ENCODE assay signal across 8 mouse cellular contexts in the genomic region with DNA sequence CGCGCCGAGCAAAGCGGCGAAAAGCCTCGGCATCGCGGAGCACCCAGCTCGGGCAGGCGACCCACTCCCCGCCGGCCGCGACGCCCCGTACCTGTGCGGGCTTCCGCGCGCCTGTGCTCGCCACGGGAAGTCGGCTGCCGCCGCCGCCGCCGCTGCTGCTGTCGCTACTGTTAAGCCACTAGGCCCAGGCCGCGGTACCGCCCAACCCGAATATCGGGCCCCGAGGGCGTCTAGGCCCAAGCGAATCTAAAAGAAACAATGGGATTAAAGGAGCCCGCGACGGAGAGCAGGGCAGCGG. TPM values are rescaled to one million over a fixed set of nuclear protein-coding genes. Genes with fewer than 3 reads are reported as not detected.
DNase-seq lines count a peak whose midpoint lies in the region; ATAC-seq and TF ChIP-seq lines count a peak whose summit lies in the region.

No protein-coding gene starts in this region.

- no peak for TF ChIP-seq EP300 in CH12.LX (IDR thresholded peaks at IDR 0.05; ENCODE audit: low read length)

- no peak for DNase-seq in heart, embryonic 10.5 days (ENCODE audit: low spot score)
- no peak for DNase-seq in heart, postnatal 4 days
- DNase-seq in CH12.LX (ENCODE audit: extremely low read depth): no peak
- DNase-seq in ovary, postnatal 14 days (ENCODE audit: low spot score): no peak
- DNase-seq in MN1 (ENCODE audit: low spot score): no peak
- no peak for DNase-seq in thymus, adult 18-20 months

- H3K27ac ChIP-seq in heart, embryonic 10.5 days: peak overlapping the region; percentile 100
- peak overlapping the region; percentile 88 for H3K27ac ChIP-seq in CH12.LX (ENCODE audit: insufficient read depth, low read depth)
- peak overlapping the region; percentile 98 for H3K27ac ChIP-seq in forebrain, embryonic 13.5 days
- H3K27ac ChIP-seq in liver, embryonic 15.5 days (replicated peaks): peak overlapping the region; percentile 98

- no peak; the same call in 1 of the 2 replicates for ATAC-seq in forebrain, embryonic 13.5 days
- ATAC-seq in liver, embryonic 15.5 days (ENCODE audit: insufficient read depth): peak; percentile 49

- TF ChIP-seq RAD21 in CH12.LX (IDR thresholded peaks at IDR 0.05; ENCODE audit: low read depth, low read length): no peak

- no peak for TF ChIP-seq CTCF in CH12.LX (conservative IDR thresholded peaks at IDR 0.05 in 1 of 2, IDR thresholded peaks at IDR 0.05 in 1 of 2; ENCODE audit: low read depth in 2 of 2, low read length in 2 of 2)

- in situ Hi-C loops in CH12.LX (cut with MboI; ENCODE audit: low pct_ligation_motif_present, low pct_unique_long_range_greater_than_20kb, low sequenced_read_pairs): no loop called here

- peak overlapping the region; percentile 98 for H3K9ac ChIP-seq in CH12.LX (ENCODE audit: insufficient read depth, low read depth)
- H3K9ac ChIP-seq in forebrain, embryonic 13.5 days: peak overlapping the region; percentile 100
- peak overlapping the region; percentile 100 for H3K9ac ChIP-seq in liver, embryonic 15.5 days

- H3K9me3 ChIP-seq in heart, embryonic 10.5 days: no peaks in the 10 kb centered on the region
- H3K9me3 ChIP-seq in CH12.LX (replicated peaks; ENCODE audit: low read length): no peaks in the 10 kb centered on the region
- H3K9me3 ChIP-seq in forebrain, embryonic 13.5 days (replicated peaks): no peaks in the 10 kb centered on the region
- no peaks in the 10 kb centered on the region for H3K9me3 ChIP-seq in liver, embryonic 15.5 days (replicated peaks)

- peaks cover 39% of the 10 kb centered on the region for H3K36me3 ChIP-seq in heart, embryonic 10.5 days
- peaks cover 15 to 38% of the 10 kb centered on the region in 2 experiments for H3K36me3 ChIP-seq in CH12.LX (replicated peaks in 1 of 2; ENCODE audit: control insufficient read depth in 1 of 2, insufficient read depth in 1 of 2, low read length in 1 of 2)
- H3K36me3 ChIP-seq in forebrain, embryonic 13.5 days (ENCODE audit: poor library complexity, severe bottlenecking): peaks cover 31% of the 10 kb centered on the region
- peaks cover 36% of the 10 kb centered on the region for H3K36me3 ChIP-seq in liver, embryonic 15.5 days (replicated peaks)

- peaks cover 21% of the 10 kb centered on the region for H3K4me1 ChIP-seq in heart, embryonic 10.5 days
- peaks cover 0 to 35% of the 10 kb centered on the region in 2 experiments; a peak in 2 of 4 replicates for H3K4me1 ChIP-seq in CH12.LX (ENCODE audit: control insufficient read depth in 1 of 2, insufficient read depth in 2 of 2)
- peaks cover 37% of the 10 kb centered on the region for H3K4me1 ChIP-seq in forebrain, embryonic 13.5 days
- H3K4me1 ChIP-seq in liver, embryonic 15.5 days (replicated peaks): peaks cover 33% of the 10 kb centered on the region

- no peaks in the 10 kb centered on the region for H3K27me3 ChIP-seq in heart, embryonic 10.5 days (ENCODE audit: insufficient read depth, poor library complexity, severe bottlenecking)
- H3K27me3 ChIP-seq in CH12.LX (replicated peaks): no peaks in the 10 kb centered on the region
- H3K27me3 ChIP-seq in forebrain, embryonic 13.5 days: no peaks in the 10 kb centered on the region
- no peaks in the 10 kb centered on the region for H3K27me3 ChIP-seq in liver, embryonic 15.5 days

- H3K4me3 ChIP-seq in heart, embryonic 10.5 days: peak overlapping the region; percentile 96
- H3K4me3 ChIP-seq in CH12.LX (replicated peaks in 1 of 3; ENCODE audit: low read depth in 2 of 3, low read length in 2 of 3, poor library complexity in 1 of 3): peak overlapping the region; percentile 61 to 94 (median 91)
- peak overlapping the region; percentile 100 for H3K4me3 ChIP-seq in forebrain, embryonic 13.5 days
- H3K4me3 ChIP-seq in liver, embryonic 15.5 days (replicated peaks): peak overlapping the region; percentile 98

- peaks cover 35% of the 10 kb centered on the region for H3K79me2 ChIP-seq in CH12.LX (replicated peaks; ENCODE audit: control insufficient read depth, extremely low read depth, insufficient read depth, poor library complexity, severe bottlenecking)

- dilution Hi-C loops in CH12.LX (cut with MboI; ENCODE audit: extremely low pct_ligation_motif_present, extremely low pct_unique_long_range_greater_than_20kb, low sequenced_read_pairs): no loop called here

- no peak overlapping the region for H3K4me2 ChIP-seq in CH12.LX (ENCODE audit: insufficient read depth, low read depth, poor library complexity, severe bottlenecking)
- peak overlapping the region; percentile 89 for H3K4me2 ChIP-seq in forebrain, embryonic 13.5 days
- peak overlapping the region; percentile 84 for H3K4me2 ChIP-seq in liver, embryonic 15.5 days

- WGBS in heart, embryonic 10.5 days: under 1% methylated on average over 41 of the region's 41 CpGs
- WGBS in forebrain, embryonic 13.5 days: 0% methylated on average over 40 of the region's 41 CpGs
- 0% methylated on average over 33 of the region's 41 CpGs for WGBS in liver, embryonic 15.5 days (ENCODE audit: insufficient replicate concordance)

- TF ChIP-seq POLR2A in CH12.LX (IDR thresholded peaks at IDR 0.05; ENCODE audit: low read depth, low read length): no peak

TF ChIP-seq in CH12.LX, 34 proteins besides CTCF, POLR2A, EP300 and RAD21:
- TF ChIP-seq GABPA (IDR thresholded peaks at IDR 0.05; ENCODE audit: insufficient replicate concordance, low read depth, low read length): no peak
- TF ChIP-seq ETS1 (conservative IDR thresholded peaks at IDR 0.05; ENCODE audit: low read depth, low read length): no peak
- no peak for TF ChIP-seq USF1 (IDR thresholded peaks at IDR 0.05; ENCODE audit: low read depth, low read length)
- no peak for TF ChIP-seq ZMIZ1 (IDR thresholded peaks at IDR 0.05; ENCODE audit: low read depth, low read length)
- TF ChIP-seq ZKSCAN1 (IDR thresholded peaks at IDR 0.05; ENCODE audit: borderline replicate concordance, low read depth, low read length): no peak
- no peak for TF ChIP-seq MAZ (IDR thresholded peaks at IDR 0.05; ENCODE audit: low read depth, low read length)
- TF ChIP-seq E2F4 (IDR thresholded peaks at IDR 0.05; ENCODE audit: insufficient replicate concordance, low read depth, low read length): no peak
- TF ChIP-seq ZC3H11A (IDR thresholded peaks at IDR 0.05; ENCODE audit: low read depth, low read length): no peak
- TF ChIP-seq NRF1 (IDR thresholded peaks at IDR 0.05; ENCODE audit: low read depth, low read length): no peak
- TF ChIP-seq ELF1 (IDR thresholded peaks at IDR 0.05; ENCODE audit: low read depth, low read length): no peak
- no peak for TF ChIP-seq TCF12 (IDR thresholded peaks at IDR 0.05; ENCODE audit: low read depth, low read length)
- TF ChIP-seq MYC (IDR thresholded peaks at IDR 0.05; ENCODE audit: low read depth, low read length): no peak
- no peak for TF ChIP-seq RCOR1 (conservative IDR thresholded peaks at IDR 0.05; ENCODE audit: low read depth, low read length)
- no peak for TF ChIP-seq MXI1 (IDR thresholded peaks at IDR 0.05; ENCODE audit: low read depth, low read length)
- TF ChIP-seq POLR2AphosphoS2 (IDR thresholded peaks at IDR 0.05; ENCODE audit: low read depth, low read length): no peak
- TF ChIP-seq UBTF (IDR thresholded peaks at IDR 0.05; ENCODE audit: low read depth, low read length): no peak

RNA-seq across cellular contexts. Expression of gene Rbm39, which starts 0.3 kb away (rescaled TPM):
- polyA plus RNA-seq in heart, embryonic 10.5 days (2016; fragmentation: Nextera tagmentation; extraction: Ambion mirVana): 384 and 469 TPM in 2 replicates
- 100 to 1,000 TPM; 264 to 286 TPM for total RNA-seq in heart, postnatal 4 days (2021)
- total RNA-seq in CH12.LX (2012; rRNA removed) (212 and 232 TPM in 2 replicates), CH12.LX (2014; rRNA removed) (417 and 491 TPM in 2 replicates)
- 376 and 400 TPM in 2 replicates for polyA plus RNA-seq in CH12.LX (2012; ENCODE audit: insufficient read length, low read depth)
- 686 and 711 TPM in 2 replicates for polyA plus RNA-seq in forebrain, embryonic 13.5 days (2015; fragmentation: Nextera tagmentation; extraction: Ambion mirVana)
- polyA plus RNA-seq in liver, embryonic 15.5 days (2015; fragmentation: Nextera tagmentation; extraction: Ambion mirVana): 207 and 223 TPM in 2 replicates

RNA-seq across cellular contexts. Expression of gene Phf20, which starts 16.5 kb away (rescaled TPM):
- 45.5 and 51.6 TPM in 2 replicates for polyA plus RNA-seq in heart, embryonic 10.5 days (2016; fragmentation: Nextera tagmentation; extraction: Ambion mirVana)
- total RNA-seq in heart, postnatal 4 days (2021): 10 to 100 TPM; 20.5 to 21.3 TPM
- total RNA-seq in CH12.LX (2012; rRNA removed) (15.2 and 17.6 TPM in 2 replicates), CH12.LX (2014; rRNA removed) (11.7 and 14.4 TPM in 2 replicates)
- polyA plus RNA-seq in CH12.LX (2012; ENCODE audit: insufficient read length, low read depth): 13.3 and 18.4 TPM in 2 replicates
- polyA plus RNA-seq in forebrain, embryonic 13.5 days (2015; fragmentation: Nextera tagmentation; extraction: Ambion mirVana): 130 and 133 TPM in 2 replicates
- polyA plus RNA-seq in liver, embryonic 15.5 days (2015; fragmentation: Nextera tagmentation; extraction: Ambion mirVana): 10.8 and 14.7 TPM in 2 replicates

RNA-seq across cellular contexts. Expression of gene Nfs1, which starts 35.8 kb away (rescaled TPM):
- 54.5 and 65.2 TPM in 2 replicates for polyA plus RNA-seq in heart, embryonic 10.5 days (2016; fragmentation: Nextera tagmentation; extraction: Ambion mirVana)
- 10 to 100 TPM; 51.5 to 51.9 TPM for total RNA-seq in heart, postnatal 4 days (2021)
- total RNA-seq in CH12.LX (2012; rRNA removed): 58.6 and 60.6 TPM in 2 replicates
- 68.8 and 72.1 TPM in 2 replicates for total RNA-seq in CH12.LX (2014; rRNA removed)
- 49.2 and 51.3 TPM in 2 replicates for polyA plus RNA-seq in CH12.LX (2012; ENCODE audit: insufficient read length, low read depth)
- polyA plus RNA-seq in forebrain, embryonic 13.5 days (2015; fragmentation: Nextera tagmentation; extraction: Ambion mirVana): 36.7 and 38.8 TPM in 2 replicates
- polyA plus RNA-seq in liver, embryonic 15.5 days (2015; fragmentation: Nextera tagmentation; extraction: Ambion mirVana): 50.7 and 52.3 TPM in 2 replicates

RNA-seq across cellular contexts. Expression of gene Romo1, which starts 35.9 kb away (rescaled TPM):
- polyA plus RNA-seq in heart, embryonic 10.5 days (2016; fragmentation: Nextera tagmentation; extraction: Ambion mirVana): 431 and 437 TPM in 2 replicates
- total RNA-seq in heart, postnatal 4 days (2021): 100 to 1,000 TPM; 273 to 278 TPM
- total RNA-seq in CH12.LX (2012; rRNA removed) (292 and 319 TPM in 2 replicates), CH12.LX (2014; rRNA removed) (110 and 130 TPM in 2 replicates)
- polyA plus RNA-seq in CH12.LX (2012; ENCODE audit: insufficient read length, low read depth): 255 and 303 TPM in 2 replicates
- 389 and 451 TPM in 2 replicates for polyA plus RNA-seq in forebrain, embryonic 13.5 days (2015; fragmentation: Nextera tagmentation; extraction: Ambion mirVana)
- polyA plus RNA-seq in liver, embryonic 15.5 days (2015; fragmentation: Nextera tagmentation; extraction: Ambion mirVana): 159 and 192 TPM in 2 replicates

RNA-seq across cellular contexts. Expression of gene Gm28036, which starts 52.9 kb away (rescaled TPM):
- 12.4 and 18.4 TPM in 2 replicates for polyA plus RNA-seq in heart, embryonic 10.5 days (2016; fragmentation: Nextera tagmentation; extraction: Ambion mirVana)
- 10 to 100 TPM; 30.3 to 33.8 TPM for total RNA-seq in heart, postnatal 4 days (2021)
- total RNA-seq in CH12.LX (2012; rRNA removed) (14.7 and 18.8 TPM in 2 replicates), CH12.LX (2014; rRNA removed) (10.5 and 17.0 TPM in 2 replicates)
- 15.3 and 18.4 TPM in 2 replicates for polyA plus RNA-seq in CH12.LX (2012; ENCODE audit: insufficient read length, low read depth)
- polyA plus RNA-seq in forebrain, embryonic 13.5 days (2015; fragmentation: Nextera tagmentation; extraction: Ambion mirVana): 20.7 and 21.2 TPM in 2 replicates
- polyA plus RNA-seq in liver, embryonic 15.5 days (2015; fragmentation: Nextera tagmentation; extraction: Ambion mirVana): 3.9 and 4.0 TPM in 2 replicates
